ENCODE assay signal across 13 mouse cellular contexts in the genomic region with DNA sequence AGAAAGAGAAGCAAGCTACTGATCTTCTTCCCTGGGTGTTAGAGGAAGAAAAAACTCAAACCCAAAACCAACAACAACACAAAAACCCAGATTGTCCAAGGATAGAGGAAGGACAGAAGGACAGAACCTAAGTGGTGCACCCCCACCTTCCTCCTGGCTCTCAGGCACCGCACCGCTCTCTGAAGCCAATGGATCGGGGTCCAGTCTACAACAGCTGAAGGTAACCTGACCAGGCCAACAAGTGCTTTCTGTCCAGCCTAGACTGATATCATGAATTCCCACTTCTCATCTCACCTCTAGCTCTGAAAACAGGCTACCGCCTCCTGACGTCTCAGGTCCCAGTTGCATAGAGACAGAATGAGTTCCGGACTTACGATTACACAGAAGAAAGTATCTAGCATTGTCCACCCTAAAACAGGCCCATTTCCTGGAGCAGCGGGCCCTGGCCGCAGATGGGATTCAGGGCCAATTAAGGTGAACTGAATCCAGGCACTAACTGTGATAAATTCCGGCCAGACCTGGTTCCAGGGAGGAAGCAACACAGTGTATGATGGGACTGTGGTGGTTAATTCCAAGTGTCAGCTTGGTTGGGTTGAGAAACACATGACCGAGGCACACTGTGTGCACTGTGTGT.
"Had no signal": no experiment of that assay in that cellular context is flagged by ENCODE, and none has a peak within 500 bp of the region (broad histone marks: within the 10 kb centered on the region; RNA-seq: fewer than 3 reads in every experiment).

No protein-coding gene starts in this region.

- H3K36me3 ChIP-seq: lung, embryonic 15.5 days; midbrain, embryonic 13.5 days; neural tube, embryonic 15.5 days had no signal

- H3K4me2 ChIP-seq: limb, embryonic 12.5 days; liver, embryonic 13.5 days; lung, embryonic 15.5 days; midbrain, embryonic 13.5 days; neural tube, embryonic 15.5 days had no signal

- ATAC-seq: liver, postnatal 0 days; midbrain, embryonic 13.5 days had no signal

- DNase-seq: kidney, postnatal 14 days; layer of hippocampus, postnatal 36 days; liver; liver, embryonic 13.5 days; liver, postnatal 0 days; right cerebral cortex, adult 18-20 months; right cerebral cortex, postnatal 25 days; thymus, adult 18-20 months; thymus, postnatal 14 days had no signal

- H3K27me3 ChIP-seq: limb, embryonic 12.5 days; liver, embryonic 13.5 days; lung, embryonic 15.5 days; midbrain, embryonic 13.5 days; neural tube, embryonic 15.5 days had no signal

- H3K27ac ChIP-seq: limb, embryonic 12.5 days; liver, embryonic 13.5 days; lung, embryonic 15.5 days; midbrain, embryonic 13.5 days had no signal

- H3K9me3 ChIP-seq: limb, embryonic 12.5 days; liver, embryonic 13.5 days; lung, embryonic 15.5 days; midbrain, embryonic 13.5 days; neural tube, embryonic 15.5 days had no signal

- H3K4me3 ChIP-seq: limb, embryonic 12.5 days; liver, embryonic 13.5 days; lung, embryonic 15.5 days; midbrain, embryonic 13.5 days; neural tube, embryonic 15.5 days had no signal

- H3K9ac ChIP-seq: limb, embryonic 12.5 days; liver, embryonic 13.5 days; liver, postnatal 0 days; lung, embryonic 15.5 days; midbrain, embryonic 13.5 days; neural tube, embryonic 15.5 days had no signal
